Mouse (Mus musculus): ENCODE results near the gene Ahdc1.

DNA sequence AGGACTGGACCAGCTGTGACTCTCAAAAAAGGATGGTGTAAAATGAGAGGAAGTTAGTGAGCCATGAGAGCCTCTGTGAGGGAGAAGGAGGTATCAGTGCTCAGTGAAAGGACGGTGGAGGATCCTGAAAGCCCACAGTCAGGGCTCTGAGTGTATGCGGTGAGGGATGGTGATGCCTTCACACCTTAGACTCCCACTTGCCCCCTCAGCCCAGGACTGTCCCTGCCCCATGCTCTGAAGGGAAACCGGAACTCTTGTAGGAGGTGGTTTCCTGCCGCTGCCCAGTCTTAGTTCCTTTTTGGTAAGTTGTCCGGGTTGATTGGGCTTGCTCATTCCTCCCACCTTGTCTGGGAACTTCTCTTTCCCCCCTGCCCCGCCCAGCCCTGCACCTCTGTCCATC is 34.3 kb upstream of the Ahdc1 start:
- TF ChIP-seq POLR2A (IDR thresholded peaks at IDR 0.05; ENCODE audit: borderline replicate concordance, control insufficient read depth, low read depth, low read length), result no peak
- no peak for TF ChIP-seq CTCF (IDR thresholded peaks at IDR 0.05; ENCODE audit: control insufficient read depth, insufficient read depth, low read length)
